Mouse (Mus musculus) hematopoietic stem cell, adult 5-6 weeks (primary cell): Measurements from ENCODE around the gene Apaf1. TPM values are rescaled to one million over a fixed set of nuclear protein-coding genes. Genes with fewer than 3 reads are reported as not detected.

ENCODE experiments used
- ATAC-seq, 2 experiments: fragments of 125-278 bp in 1 of 2; replicated peaks in 1 of 2; 2 replicates each; pipeline ENCODE4 v1.8.0; 2016 to 2017; ENCODE audit warnings: inconsistent platforms in 2 of 2, mild to moderate bottlenecking in 2 of 2, moderate number of reproducible peaks in 2 of 2, low read depth in 1 of 2, moderate TSS enrichment in 1 of 2; ENCODE audit not compliant: low FRiP score in 2 of 2, poor library complexity in 2 of 2, severe bottlenecking in 2 of 2, insufficient read depth in 1 of 2, low TSS enrichment in 1 of 2
- total RNA-seq: library from RNA; stranded (forward); fragments of 172-1452, 232-1000 nt; gene quantifications from 2 replicates; pipeline ENCODE4 v1.2.3, GENCODE M21; 2017

Apaf1 gene
- total RNA-seq, 1 experiment from 2014 or later: 17.8 TPM

DNA sequence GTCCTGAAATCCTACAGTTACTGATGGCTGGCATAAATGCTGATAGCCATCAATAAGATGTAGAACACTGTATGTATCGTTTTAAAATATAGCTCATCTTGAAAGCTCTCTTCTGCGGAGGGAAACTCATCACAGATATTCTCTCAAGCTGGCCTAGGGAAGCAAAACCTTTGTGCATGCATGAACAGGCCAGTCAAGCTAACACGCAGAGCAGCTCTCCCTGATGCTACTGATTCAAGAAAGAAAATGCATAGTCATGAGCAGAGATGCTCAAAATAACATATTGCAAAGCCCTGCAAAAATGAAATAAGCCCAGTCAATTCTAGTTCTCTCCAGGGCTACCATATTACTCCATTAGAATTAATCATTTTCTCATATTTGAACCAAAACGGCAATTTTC lies 55.1 kb downstream of the Apaf1 start:
- no peak for ATAC-seq

GRCm38 (mm10) chr10:91005858-91006538 lies 76.6 kb downstream of the Apaf1 start:
- no peak; a peak in 1 of 4 replicates for ATAC-seq

- no peak for ATAC-seq
Observed at GRCm38 (mm10) chr10:91001421-91001820, 81.1 kb downstream of the Apaf1 start.

DNA sequence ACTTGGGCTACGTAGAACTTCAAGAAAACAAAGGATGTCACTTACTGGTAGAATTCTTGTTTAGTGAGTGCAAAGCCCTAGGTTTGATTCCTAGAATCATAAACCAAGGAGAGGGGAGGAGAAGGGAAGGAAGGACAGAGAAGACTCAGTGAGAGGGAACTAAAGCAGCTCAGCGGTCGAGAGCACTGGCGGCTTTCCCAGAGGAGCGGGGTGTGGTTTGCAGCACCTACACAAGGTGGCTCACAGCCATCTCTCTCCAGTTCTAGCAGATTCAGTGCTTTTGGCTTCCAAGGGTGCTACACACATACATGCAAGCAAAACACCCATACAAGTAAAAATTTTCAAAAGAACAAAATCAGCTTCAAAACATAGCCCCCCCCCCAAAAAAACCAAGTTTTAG lies 82.7 kb downstream of the Apaf1 start:
- ATAC-seq: no peak

DNA sequence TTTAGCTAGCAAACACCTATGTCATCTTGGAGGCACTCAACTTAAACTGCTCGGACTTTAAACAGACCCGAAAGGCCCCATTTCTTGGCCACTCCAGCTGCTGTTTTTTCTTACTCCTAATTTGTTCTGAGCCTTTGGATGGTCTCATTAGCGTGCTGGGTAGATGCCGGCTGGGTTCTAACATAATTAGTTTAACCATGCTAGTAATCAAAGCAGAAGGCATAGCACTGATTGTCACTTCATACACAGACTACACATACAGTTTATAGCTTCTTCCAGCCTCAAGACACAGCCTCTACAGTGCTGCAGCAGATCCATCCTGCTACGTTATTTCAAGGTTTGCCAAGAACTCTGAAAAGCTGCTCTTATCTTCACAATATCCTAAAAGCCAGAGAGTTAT lies 88.7 kb downstream of the Apaf1 start:
- no peak for ATAC-seq

- no peak for ATAC-seq
Observed at GRCm38 (mm10) chr10:90992237-90992636, 90.3 kb downstream of the Apaf1 start.

DNA sequence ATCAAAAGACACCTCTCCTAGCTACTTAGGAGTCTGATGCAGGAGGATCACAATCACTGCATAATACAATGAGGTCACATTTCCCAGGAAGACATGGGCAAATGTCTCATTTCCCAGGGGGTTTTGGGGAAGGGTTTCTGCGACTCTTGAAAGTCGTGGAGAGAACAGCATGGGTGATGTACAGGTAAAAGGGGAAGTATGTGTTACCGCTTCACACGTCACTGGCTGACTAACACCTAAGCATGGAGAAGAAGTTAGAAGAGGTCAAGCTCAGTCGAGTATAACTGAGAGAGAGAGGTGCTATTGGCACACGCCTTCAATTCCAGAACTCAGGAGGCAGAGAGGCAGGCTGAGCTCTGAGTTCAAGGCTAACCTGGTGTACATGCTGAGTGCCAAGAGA lies 92.2 kb downstream of the Apaf1 start:
- no peak for ATAC-seq

GRCm38 (mm10) chr10:90983046-90983445 lies 99.5 kb downstream of the Apaf1 start:
- ATAC-seq: peak; percentile 74 to 87

DNA sequence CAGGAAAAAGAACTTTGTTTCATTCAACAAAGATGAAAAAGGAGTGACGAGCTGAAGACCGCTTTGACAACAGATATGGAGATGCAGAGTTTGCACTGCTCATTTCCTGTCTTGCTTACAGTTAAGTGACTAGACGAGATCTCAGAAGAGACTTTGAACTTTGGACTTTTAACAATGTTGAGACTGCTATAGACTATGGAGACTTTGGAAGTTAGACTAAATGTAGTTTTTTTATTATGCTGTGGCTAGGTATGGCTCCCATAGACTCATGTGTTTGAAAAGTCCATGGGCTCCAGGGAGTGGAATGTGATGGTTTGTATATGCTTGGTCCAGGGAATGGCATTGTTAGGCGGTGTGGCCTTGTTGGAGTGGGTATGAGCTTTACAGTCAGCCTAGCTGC lies 100.8 kb downstream of the Apaf1 start:
- no peak for ATAC-seq

DNA sequence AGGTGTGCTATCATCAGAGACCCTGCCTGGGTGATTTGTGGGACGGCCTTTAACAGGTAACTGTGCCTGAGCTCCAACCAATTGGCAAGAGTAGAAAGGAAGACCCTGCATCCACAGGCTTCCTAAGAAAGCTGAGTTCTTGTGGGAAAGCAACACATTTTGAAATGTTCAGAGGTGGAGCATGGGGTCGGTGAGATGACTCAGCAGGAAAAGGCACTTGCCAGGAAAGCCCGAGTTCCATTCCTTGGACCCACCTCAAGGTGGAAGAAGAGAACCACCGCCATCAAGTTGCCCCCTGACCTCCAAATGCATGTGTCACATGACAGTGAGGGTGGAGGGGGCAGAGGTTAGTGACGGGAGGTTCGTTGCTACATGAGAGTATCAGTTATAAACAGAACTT lies 108.1 kb downstream of the Apaf1 start:
- ATAC-seq: 0 out of 4 replicates have a peak, but pooled peaks of 1 of the 2 experiments have one; percentile 25

GRCm38 (mm10) chr10:90974084-90974483 lies 108.5 kb downstream of the Apaf1 start:
- ATAC-seq: no peak

DNA sequence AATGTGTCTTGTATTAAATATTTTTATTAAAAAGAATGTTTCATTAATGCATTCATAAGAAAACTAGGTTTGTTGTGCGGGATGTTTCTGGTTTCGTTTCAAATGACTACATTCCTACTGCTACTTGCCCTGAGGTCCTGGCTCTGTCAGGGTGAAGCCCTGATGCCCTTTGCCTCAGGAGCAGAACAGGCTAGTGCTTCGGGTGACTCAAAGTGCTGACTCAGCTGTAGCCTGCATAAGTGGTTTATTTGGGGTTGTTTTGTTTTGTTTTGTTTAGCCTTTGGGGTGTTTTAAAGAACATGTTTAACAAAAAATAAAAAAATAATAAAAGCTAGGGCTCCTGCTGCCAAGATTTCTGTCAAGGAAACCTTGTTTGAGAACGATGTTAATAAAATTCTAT lies 112.0 kb downstream of the Apaf1 start:
- no peak for ATAC-seq

- ATAC-seq: peak in 1 of 2 experiments; percentile 24; a peak in 2 of 4 replicates
Observed at GRCm38 (mm10) chr10:90969355-90970174, 113.0 kb downstream of the Apaf1 start.

DNA sequence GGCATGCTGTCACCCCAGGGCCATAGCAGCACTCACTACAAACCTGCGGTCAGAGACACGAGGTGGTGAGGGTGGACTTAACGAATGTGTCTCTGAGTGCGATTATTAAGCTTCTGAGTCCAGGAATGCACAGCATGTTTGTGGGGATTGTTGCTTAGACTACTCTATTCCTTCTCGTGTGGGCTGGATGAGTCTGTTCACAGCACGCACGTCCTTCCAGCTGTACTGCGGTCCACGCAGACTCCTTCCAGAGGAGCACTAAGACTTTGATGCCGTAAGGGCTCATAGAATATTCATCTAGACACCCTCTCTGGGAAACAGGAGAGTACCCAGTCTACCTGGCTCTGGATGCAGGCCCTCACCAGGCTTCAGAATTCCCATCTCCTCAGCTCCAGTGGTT lies 114.3 kb downstream of the Apaf1 start:
- no peak for ATAC-seq

DNA sequence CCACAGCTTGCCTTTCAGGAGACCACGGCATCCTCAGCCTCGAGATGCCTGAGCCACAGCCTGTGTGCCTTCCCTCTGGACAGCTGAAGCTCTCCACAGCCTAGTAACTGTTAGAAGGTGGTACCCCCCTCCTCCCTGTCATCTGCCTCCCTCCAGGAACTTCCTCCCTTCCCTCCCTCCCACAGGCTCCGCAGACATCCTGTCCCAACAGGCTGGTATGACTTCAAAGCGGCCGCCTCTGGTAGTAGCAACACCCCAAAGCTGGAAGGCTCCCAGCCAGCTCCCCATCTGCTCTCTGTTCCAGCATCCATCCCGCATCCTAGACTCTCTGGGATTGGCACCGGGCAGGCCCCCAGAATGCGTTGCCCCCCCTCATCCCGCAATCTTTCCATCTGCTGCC lies 115.7 kb downstream of the Apaf1 start:
- peak; percentile 36 to 47; a peak in 3 of 4 replicates for ATAC-seq

DNA sequence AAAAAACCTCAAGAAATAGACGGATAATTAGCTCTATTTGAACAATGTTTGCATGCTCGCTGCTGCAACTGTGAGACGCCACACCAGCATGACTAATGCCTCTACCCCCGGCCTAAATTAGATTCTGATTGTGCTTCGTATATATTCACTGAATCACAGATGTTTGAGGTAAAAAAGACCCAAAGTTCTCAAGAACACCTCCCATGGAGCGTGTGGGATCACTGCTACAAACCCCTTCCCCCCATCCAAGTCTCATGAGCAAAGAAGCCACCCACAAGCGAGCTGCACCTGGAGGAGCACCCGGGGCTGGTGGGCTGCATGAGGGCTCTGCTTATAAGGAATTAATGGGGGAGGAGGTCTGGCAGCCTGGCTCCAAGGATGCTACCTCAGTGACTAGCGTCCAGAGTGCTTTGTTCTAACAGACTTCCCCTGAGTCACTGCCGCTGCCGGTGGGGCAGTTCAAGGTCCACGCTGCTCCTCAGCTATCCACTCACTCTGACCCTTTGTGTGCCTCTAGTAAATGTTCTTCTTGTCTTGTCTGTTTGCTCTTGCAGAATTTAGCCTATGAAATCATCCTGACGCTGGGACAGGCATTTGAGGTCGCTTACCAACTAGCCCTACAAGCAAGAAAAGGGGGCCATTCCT lies 116.8 kb downstream of the Apaf1 start:
- no peak for ATAC-seq

DNA sequence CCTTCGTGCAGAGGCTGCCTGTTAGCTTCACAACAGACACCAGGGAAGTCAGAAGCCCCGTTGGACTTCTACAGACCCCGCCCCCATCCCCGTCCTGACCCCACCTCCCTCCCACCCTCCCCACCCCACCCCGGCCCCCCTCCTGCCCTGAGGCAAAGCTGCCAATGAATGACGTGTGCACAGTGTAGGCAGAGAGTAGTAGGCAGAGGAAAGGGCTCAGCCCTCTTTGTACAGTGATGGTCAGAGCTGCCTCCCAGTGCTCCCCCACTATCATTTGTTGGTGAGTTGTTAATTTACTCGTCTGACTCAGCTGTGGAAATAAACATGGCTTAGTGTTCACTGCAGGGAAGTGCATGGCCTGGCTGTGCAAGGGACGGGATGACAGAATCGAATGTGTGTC lies 118.1 kb downstream of the Apaf1 start:
- peak in 1 of 2 experiments; percentile 16; a peak in 1 of 4 replicates for ATAC-seq

GRCm38 (mm10) chr10:90960374-90960773 lies 122.2 kb downstream of the Apaf1 start:
- no peak for ATAC-seq
